Mouse (Mus musculus) v-Abl transformed pro-B cells (cell line): ENCODE measurements around the gene Cyb5r2.

Experiments used
- in situ Hi-C, 2 experiments: fragments of 400-800 bp; cut with MboI; formaldehyde crosslinking; loops; one replicate each; pipeline ENCODE4 v1.15.1; 2025; ENCODE audit not compliant: unreplicated experiment in 2 of 2

The Cyb5r2 gene

GRCm38 (mm10) chr7:107730587-107730986, 27.2 kb downstream of the Cyb5r2 start:
- in situ Hi-C loops = no loop called here

DNA sequence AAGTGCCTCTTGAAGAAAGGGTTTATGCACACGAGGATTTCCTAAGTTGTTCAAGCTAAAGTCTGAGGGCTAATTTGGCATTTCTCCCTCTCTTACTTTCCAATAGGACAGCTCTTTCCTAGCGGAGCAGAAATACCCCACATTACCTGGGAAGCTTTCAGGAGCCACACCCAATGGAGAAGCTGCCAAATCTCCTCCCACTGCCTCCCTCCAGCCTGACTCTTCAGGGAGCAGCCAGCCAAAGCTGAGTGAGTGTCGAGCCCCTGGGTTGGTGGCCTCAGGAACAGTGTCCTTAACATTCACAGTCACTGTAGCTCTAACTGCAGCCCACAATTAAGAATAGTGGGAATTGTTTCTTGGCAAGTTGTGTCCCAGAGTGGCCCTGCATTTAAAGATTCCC, 30.3 kb downstream of the Cyb5r2 start:
- in situ Hi-C loops = no loop called here

GRCm38 (mm10) chr7:107722536-107722935, 35.3 kb downstream of the Cyb5r2 start:
- in situ Hi-C loops = no loop called here

DNA sequence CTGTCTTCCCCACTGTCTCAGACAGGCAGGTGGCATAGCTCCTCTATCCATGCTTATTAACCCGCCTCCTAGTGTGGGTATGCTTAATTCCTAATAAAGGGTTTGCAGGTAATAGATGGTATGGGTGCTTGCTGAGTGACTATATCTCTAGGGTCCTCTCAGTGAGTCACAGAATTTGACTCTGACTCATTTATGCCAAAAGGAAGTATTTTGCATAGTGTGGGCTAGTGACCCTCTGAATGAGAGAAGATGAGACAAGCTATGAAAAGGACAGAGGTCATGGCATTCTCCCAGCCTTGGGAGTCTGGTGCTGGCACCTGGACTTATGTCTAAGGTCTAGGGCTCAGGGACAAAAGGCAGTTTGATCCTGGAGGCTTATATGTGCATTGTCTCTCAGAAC, 37.1 kb downstream of the Cyb5r2 start:
- in situ Hi-C loops = no loop called here

DNA sequence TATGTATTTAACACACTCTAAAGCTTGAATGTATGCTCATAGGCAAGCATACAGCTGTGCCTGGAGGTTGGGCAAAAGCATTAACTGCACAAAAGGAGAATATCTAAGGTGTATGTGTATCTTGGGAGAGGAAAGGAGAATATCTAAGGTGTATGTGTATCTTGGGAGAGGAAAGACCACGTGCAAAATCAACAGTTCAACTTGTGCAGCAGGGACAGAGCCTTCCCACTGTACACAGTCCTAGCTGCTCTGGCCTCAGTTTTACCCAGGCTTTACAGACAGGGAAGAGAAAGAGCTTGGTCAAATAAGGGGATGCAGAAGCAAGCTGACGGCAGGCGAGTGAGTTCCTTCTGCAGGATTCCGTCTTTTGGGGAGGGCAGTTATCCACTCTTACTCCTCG, 43.8 kb downstream of the Cyb5r2 start:
- in situ Hi-C loops = no loop called here

DNA sequence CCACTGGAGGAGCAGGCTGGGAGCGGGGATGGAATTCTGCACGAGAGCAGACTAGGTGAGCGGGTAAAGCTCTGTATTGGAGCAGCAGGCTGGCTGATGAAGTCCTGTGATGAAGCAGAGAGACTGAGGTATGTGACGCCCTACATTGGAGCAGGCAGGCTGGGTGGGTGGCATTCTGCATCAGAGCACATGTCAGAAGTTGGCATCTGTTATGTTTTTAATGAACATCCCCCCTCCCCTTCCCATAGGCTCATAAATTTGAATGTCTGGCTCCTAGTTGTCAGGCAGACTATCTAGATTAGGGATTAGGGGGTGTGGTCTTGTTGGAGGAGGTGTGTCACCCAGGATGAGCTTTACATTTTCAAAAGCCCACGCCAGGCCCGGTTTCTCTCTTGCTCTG, 45.1 kb downstream of the Cyb5r2 start:
- in situ Hi-C loops = no loop called here

- in situ Hi-C loops = no loop called here
Observed at GRCm38 (mm10) chr7:107708491-107709112, 49.2 kb downstream of the Cyb5r2 start.

GRCm38 (mm10) chr7:107707650-107708049, 50.2 kb downstream of the Cyb5r2 start:
- in situ Hi-C loops = no loop called here

- in situ Hi-C loops = no loop called here
Observed at GRCm38 (mm10) chr7:107705941-107706340, 51.9 kb downstream of the Cyb5r2 start.

DNA sequence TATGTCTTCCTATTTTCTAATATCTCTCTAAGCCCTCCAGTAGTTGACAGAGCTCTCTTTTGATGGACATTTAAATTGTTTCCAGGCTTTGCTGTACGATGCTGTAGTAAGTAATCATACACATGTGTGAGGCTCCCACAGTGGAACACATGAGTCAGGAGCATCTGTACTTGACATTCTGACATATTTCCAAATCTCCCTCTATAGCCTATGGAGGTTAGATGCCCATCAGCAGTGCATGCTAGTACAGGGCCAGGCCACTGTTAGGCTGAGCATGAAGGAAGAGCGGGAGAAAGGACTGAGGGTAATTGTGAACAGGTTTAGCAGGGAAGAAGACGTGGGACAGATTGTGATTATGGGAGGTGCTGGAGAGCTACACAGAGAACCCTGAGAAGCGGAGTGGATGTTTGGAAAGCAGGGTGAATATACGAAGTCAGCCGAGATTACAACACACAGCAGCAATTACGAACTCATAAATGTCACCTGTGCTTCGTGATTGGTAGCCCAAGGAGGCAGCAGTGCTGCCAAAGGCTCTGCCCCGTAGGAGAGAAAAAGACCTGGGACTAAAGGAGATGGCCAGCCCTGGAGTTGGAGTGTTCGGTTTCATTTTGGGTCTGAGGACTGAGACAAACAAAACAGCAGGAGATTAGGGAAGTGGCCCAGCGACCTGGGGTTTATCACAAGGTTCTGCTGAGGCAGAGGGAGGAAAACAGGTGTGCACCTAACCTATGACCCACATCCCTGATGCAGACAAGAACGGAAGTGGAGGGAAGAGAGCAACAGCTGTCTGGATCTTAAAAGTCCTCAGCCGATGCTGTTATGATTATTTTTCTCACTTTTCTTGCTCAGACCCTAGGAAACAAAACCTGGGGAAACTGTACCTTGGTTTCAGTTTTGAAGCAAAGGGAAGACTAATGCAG, 55.1 kb downstream of the Cyb5r2 start:
- in situ Hi-C loops = no loop called here

DNA sequence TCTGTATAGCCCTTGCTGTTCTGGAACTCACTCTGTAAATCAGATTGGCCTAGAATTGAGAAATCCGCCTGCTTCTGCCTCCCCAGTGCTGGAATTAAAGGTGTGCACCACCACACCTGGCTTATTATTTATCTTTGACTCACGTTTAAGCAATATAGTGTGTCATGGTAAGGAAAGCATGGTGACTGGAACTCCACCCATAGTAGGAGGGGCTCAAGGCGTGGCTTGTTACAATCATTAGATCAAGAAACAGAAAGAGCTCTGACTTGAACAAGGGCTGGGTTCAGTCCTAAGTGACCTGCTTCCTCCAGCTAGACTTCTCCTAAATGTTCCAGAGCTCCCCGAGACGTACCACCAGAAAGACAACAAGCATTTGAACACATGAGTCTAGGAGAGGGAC, 57.2 kb downstream of the Cyb5r2 start:
- in situ Hi-C loops = no loop called here

GRCm38 (mm10) chr7:107699926-107700325, 57.9 kb downstream of the Cyb5r2 start:
- in situ Hi-C loops = no loop called here
